Mouse (Mus musculus): ENCODE results near the gene Fbxl15. TPM values are rescaled to one million over a fixed set of nuclear protein-coding genes. Genes with fewer than 3 reads are reported as not detected.
A peak's percentile ranks its signal among the peaks of the same experiment; 100 is the strongest.

Fbxl15 gene
- polyA plus RNA-seq (2016; fragmentation: Nextera tagmentation; extraction: Ambion mirVana), result 15.4 and 16.4 TPM in 2 replicates

GRCm38 (mm10) chr19:46328081-46329030, at the start of gene Fbxl15:
Fbxl15 (plus strand) TSS chr19:46328184.
- Histone ChIP-seq H3K4me1 (peaks cover 20% of the 10 kb centered on the region), H3K4me2 (replicated peaks) (peak within 1 kb of the TSS; percentile 100), H3K9me3 (no peaks in the 10 kb centered on the region), H3K9ac (peak within 1 kb of the TSS; percentile 67), H3K27me3 (peaks cover 37% of the 10 kb centered on the region), H3K27ac (peak within 1 kb of the TSS; percentile 71), H3K36me3 (peaks cover 24% of the 10 kb centered on the region), H3K4me3 (peak within 1 kb of the TSS; percentile 67)
- peak; percentile 83 for ATAC-seq (ENCODE audit: insufficient number of reproducible peaks, insufficient read depth, low FRiP score, low TSS enrichment)
- WGBS, result under 1% methylated on average over 81 of the region's 81 CpGs

- peaks cover 83% of the 10 kb centered on the region for H3K36me3 ChIP-seq
- no peak overlapping the region for H3K9ac ChIP-seq
- H3K27ac ChIP-seq, result no peak overlapping the region
- no peak overlapping the region for H3K4me2 ChIP-seq (replicated peaks)
- no peaks in the 10 kb centered on the region for H3K9me3 ChIP-seq
- H3K4me3 ChIP-seq, result no peak overlapping the region
- 91% methylated on average over 11 of the region's 11 CpGs for WGBS
- ATAC-seq (ENCODE audit: insufficient number of reproducible peaks, insufficient read depth, low FRiP score, low TSS enrichment), result no peak
- H3K27me3 ChIP-seq, result no peaks in the 10 kb centered on the region
- H3K4me1 ChIP-seq, result no peaks in the 10 kb centered on the region
Observed at GRCm38 (mm10) chr19:46282081-46282849, 45.7 kb upstream of the Fbxl15 start.

GRCm38 (mm10) chr19:46284686-46285085, 43.3 kb upstream of the Fbxl15 start:
- Histone ChIP-seq H3K9me3 (no peaks in the 10 kb centered on the region), H3K27me3 (no peaks in the 10 kb centered on the region), H3K4me1 (no peaks in the 10 kb centered on the region), H3K27ac (no peak overlapping the region), H3K9ac (no peak overlapping the region), H3K36me3 (peaks cover 73% of the 10 kb centered on the region), H3K4me3 (no peak overlapping the region), H3K4me2 (replicated peaks) (no peak overlapping the region)
- ATAC-seq (ENCODE audit: insufficient number of reproducible peaks, insufficient read depth, low FRiP score, low TSS enrichment), result no peak
- 90% methylated on average over 4 of the region's 4 CpGs for WGBS

- no peaks in the 10 kb centered on the region for H3K4me1 ChIP-seq
- ATAC-seq (ENCODE audit: insufficient number of reproducible peaks, insufficient read depth, low FRiP score, low TSS enrichment), result no peak
- H3K4me3 ChIP-seq, result no peak overlapping the region
- no peaks in the 10 kb centered on the region for H3K27me3 ChIP-seq
- no peak overlapping the region for H3K4me2 ChIP-seq (replicated peaks)
- H3K9me3 ChIP-seq, result no peaks in the 10 kb centered on the region
- H3K36me3 ChIP-seq, result peaks cover 64% of the 10 kb centered on the region
- H3K27ac ChIP-seq, result no peak overlapping the region
- H3K9ac ChIP-seq, result no peak overlapping the region
- 85% methylated on average over 7 of the region's 7 CpGs for WGBS
Observed at GRCm38 (mm10) chr19:46285631-46286030, 42.4 kb upstream of the Fbxl15 start.

- Histone ChIP-seq H3K9ac (no peak overlapping the region), H3K4me3 (no peak overlapping the region), H3K4me1 (no peaks in the 10 kb centered on the region), H3K4me2 (replicated peaks) (no peak overlapping the region), H3K27ac (no peak overlapping the region), H3K36me3 (peaks cover 60% of the 10 kb centered on the region), H3K27me3 (no peaks in the 10 kb centered on the region), H3K9me3 (no peaks in the 10 kb centered on the region)
- no peak for ATAC-seq (ENCODE audit: insufficient number of reproducible peaks, insufficient read depth, low FRiP score, low TSS enrichment)
- 92% methylated on average over 6 of the region's 6 CpGs for whole genome bisulfite sequencing
Observed at GRCm38 (mm10) chr19:46286047-46286446, 41.9 kb upstream of the Fbxl15 start.

- no peaks in the 10 kb centered on the region for H3K27me3 ChIP-seq
- no peak overlapping the region for H3K4me2 ChIP-seq (replicated peaks)
- H3K9ac ChIP-seq, result no peak overlapping the region
- H3K4me3 ChIP-seq, result no peak overlapping the region
- H3K4me1 ChIP-seq, result no peaks in the 10 kb centered on the region
- H3K36me3 ChIP-seq, result peaks cover 51% of the 10 kb centered on the region
- WGBS, result 94% methylated on average over 3 of the region's 3 CpGs
- no peak for ATAC-seq (ENCODE audit: insufficient number of reproducible peaks, insufficient read depth, low FRiP score, low TSS enrichment)
- H3K27ac ChIP-seq, result no peak overlapping the region
- H3K9me3 ChIP-seq, result no peaks in the 10 kb centered on the region
Observed at GRCm38 (mm10) chr19:46286926-46287325, 41.1 kb upstream of the Fbxl15 start.

GRCm38 (mm10) chr19:46287566-46287965, 40.4 kb upstream of the Fbxl15 start:
- Histone ChIP-seq H3K4me3 (no peak overlapping the region), H3K27me3 (no peaks in the 10 kb centered on the region), H3K36me3 (peaks cover 45% of the 10 kb centered on the region), H3K9ac (no peak overlapping the region), H3K27ac (no peak overlapping the region), H3K9me3 (no peaks in the 10 kb centered on the region), H3K4me1 (no peaks in the 10 kb centered on the region), H3K4me2 (replicated peaks) (no peak overlapping the region)
- no peak for ATAC-seq (ENCODE audit: insufficient number of reproducible peaks, insufficient read depth, low FRiP score, low TSS enrichment)
- WGBS, result 93% methylated on average over 3 of the region's 3 CpGs

- 68% methylated on average over 12 of the region's 12 CpGs for WGBS
- ATAC-seq (ENCODE audit: insufficient number of reproducible peaks, insufficient read depth, low FRiP score, low TSS enrichment), result no peak
Observed at GRCm38 (mm10) chr19:46290535-46291105, 37.4 kb upstream of the Fbxl15 start.

GRCm38 (mm10) chr19:46296938-46297337, 31.0 kb upstream of the Fbxl15 start:
- 65% methylated on average over 4 of the region's 4 CpGs for WGBS
- H3K27me3 ChIP-seq, result no peaks in the 10 kb centered on the region
- H3K4me2 ChIP-seq (replicated peaks), result no peak overlapping the region
- no peaks in the 10 kb centered on the region for H3K9me3 ChIP-seq
- H3K4me3 ChIP-seq, result no peak overlapping the region
- H3K9ac ChIP-seq, result no peak overlapping the region
- H3K36me3 ChIP-seq, result no peaks in the 10 kb centered on the region
- H3K27ac ChIP-seq, result no peak overlapping the region
- H3K4me1 ChIP-seq, result no peaks in the 10 kb centered on the region
- ATAC-seq (ENCODE audit: insufficient number of reproducible peaks, insufficient read depth, low FRiP score, low TSS enrichment), result no peak

More at GRCm38 (mm10) chr19:46290535-46291105, 37.4 kb upstream of the Fbxl15 start:
- no peak overlapping the region for H3K4me2 ChIP-seq (replicated peaks)
- no peak overlapping the region for H3K27ac ChIP-seq
- H3K36me3 ChIP-seq, result peaks cover 17% of the 10 kb centered on the region
- H3K27me3 ChIP-seq, result no peaks in the 10 kb centered on the region
- H3K9me3 ChIP-seq, result no peaks in the 10 kb centered on the region
- no peaks in the 10 kb centered on the region for H3K4me1 ChIP-seq
- H3K9ac ChIP-seq, result no peak overlapping the region
- H3K4me3 ChIP-seq, result no peak overlapping the region

GRCm38 (mm10) chr19:46300294-46301045, 27.5 kb upstream of the Fbxl15 start:
- Histone ChIP-seq H3K9ac (no peak overlapping the region), H3K9me3 (no peaks in the 10 kb centered on the region), H3K27me3 (no peaks in the 10 kb centered on the region), H3K36me3 (no peaks in the 10 kb centered on the region), H3K27ac (no peak overlapping the region), H3K4me2 (replicated peaks) (no peak overlapping the region), H3K4me1 (peaks cover 10% of the 10 kb centered on the region), H3K4me3 (no peak overlapping the region)
- 31% methylated on average over 8 of the region's 8 CpGs for WGBS
- ATAC-seq (ENCODE audit: insufficient number of reproducible peaks, insufficient read depth, low FRiP score, low TSS enrichment), result no peak

- H3K9me3 ChIP-seq, result no peaks in the 10 kb centered on the region
- H3K4me1 ChIP-seq, result peaks cover 18% of the 10 kb centered on the region
- WGBS, result 83% methylated on average over 4 of the region's 4 CpGs
- H3K36me3 ChIP-seq, result no peaks in the 10 kb centered on the region
- no peak overlapping the region for H3K27ac ChIP-seq
- no peak overlapping the region for H3K4me2 ChIP-seq (replicated peaks)
- peaks cover 11% of the 10 kb centered on the region for H3K27me3 ChIP-seq
- no peak for ATAC-seq (ENCODE audit: insufficient number of reproducible peaks, insufficient read depth, low FRiP score, low TSS enrichment)
- no peak overlapping the region for H3K4me3 ChIP-seq
- no peak overlapping the region for H3K9ac ChIP-seq
Observed at GRCm38 (mm10) chr19:46302551-46302950, 25.4 kb upstream of the Fbxl15 start.

Data from embryonic facial prominence, embryonic 12.5 days (tissue).